Mouse (Mus musculus): ENCODE results near the gene Med25.
A peak's percentile ranks its signal among the peaks of the same experiment; 100 is the strongest.

DNA sequence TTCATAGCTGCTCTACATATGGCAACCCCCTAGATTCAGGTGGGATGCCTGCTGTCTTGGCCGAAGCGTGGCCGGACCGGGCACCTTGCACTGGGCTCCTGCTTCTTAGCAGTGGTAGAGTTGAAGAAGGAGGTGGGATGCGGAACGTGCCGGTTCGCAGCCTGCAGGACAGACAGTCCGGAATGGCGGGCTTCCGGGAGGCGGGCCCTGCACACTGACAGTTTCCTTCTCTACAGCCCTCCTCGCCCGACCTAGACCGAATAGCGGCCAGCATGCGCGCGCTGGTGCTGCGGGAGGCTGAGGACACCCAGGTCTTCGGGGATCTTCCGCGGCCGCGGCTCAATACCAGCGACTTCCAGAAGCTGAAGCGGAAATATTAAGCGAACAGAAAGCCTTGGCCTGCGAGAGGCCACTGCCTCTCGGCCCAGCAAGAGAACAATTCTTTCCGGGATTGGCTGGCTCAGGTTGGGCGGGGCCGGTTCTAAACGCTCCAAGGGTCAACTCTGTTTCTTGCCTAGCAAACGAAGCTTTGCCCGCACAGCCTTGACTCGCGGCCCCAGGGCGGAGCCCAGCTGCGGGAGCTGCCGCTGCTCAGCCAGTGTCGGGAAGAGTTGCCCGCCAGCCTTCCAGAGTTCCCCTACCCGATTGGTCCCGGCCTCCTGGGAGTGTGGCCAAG, 38.0 kb downstream of the Med25 start:
- TF ChIP-seq POLR2A (IDR thresholded peaks at IDR 0.05; ENCODE audit: low read depth, low read length): peak; percentile 89
- TF ChIP-seq CTCF (IDR thresholded peaks at IDR 0.05; ENCODE audit: extremely low read depth, insufficient read length, insufficient replicate concordance, low read depth, low read length): 0 out of 2 replicates have a peak, but pooled peaks have one; percentile 3

Measured in small intestine, adult 2 months (tissue).